Mouse (Mus musculus): ENCODE data around the gene Trpm8. TPM values are rescaled to one million over a fixed set of nuclear protein-coding genes. Genes with fewer than 3 reads are reported as not detected.

Gene Trpm8
- polyA plus RNA-seq, 1 experiment from 2014 or later: not detected

DNA sequence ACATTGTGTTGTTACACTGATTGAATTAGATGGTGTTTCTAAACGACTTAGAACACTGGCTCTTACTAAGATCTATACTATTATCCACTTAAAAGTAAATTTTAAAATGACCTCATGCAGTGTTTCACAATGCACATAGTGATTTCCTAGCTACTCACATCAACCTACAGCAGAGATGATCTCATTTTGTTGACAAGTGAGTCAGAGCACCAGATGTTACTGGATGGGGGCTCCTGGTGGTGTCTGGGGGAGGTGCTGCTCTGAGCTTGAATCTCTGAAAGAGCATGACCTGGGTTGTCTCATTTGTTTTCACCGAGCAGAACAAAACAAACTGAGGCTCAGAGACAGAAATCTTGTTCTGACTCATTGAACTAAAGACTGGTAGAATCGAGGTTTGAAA, 68.1 kb downstream of the Trpm8 start:
- Histone ChIP-seq H3K27ac (no peak overlapping the region), H3K36me3 (no peaks in the 10 kb centered on the region), H3K4me1 (replicated peaks) (peaks cover 12% of the 10 kb centered on the region), H3K9ac (replicated peaks) (no peak overlapping the region), H3K4me2 (no peak overlapping the region), H3K4me3 (replicated peaks) (no peak overlapping the region), H3K27me3 (no peaks in the 10 kb centered on the region), H3K9me3 (no peaks in the 10 kb centered on the region)
- ATAC-seq (ENCODE audit: insufficient number of reproducible peaks, insufficient read depth, low FRiP score, low TSS enrichment, low read depth): no peak
- WGBS: 47% methylated on average over 3 of the region's 3 CpGs

GRCm38 (mm10) chr1:88348496-88349005, 71.1 kb downstream of the Trpm8 start:
- Histone ChIP-seq H3K9ac (replicated peaks) (no peak overlapping the region), H3K4me1 (replicated peaks) (no peaks in the 10 kb centered on the region)

DNA sequence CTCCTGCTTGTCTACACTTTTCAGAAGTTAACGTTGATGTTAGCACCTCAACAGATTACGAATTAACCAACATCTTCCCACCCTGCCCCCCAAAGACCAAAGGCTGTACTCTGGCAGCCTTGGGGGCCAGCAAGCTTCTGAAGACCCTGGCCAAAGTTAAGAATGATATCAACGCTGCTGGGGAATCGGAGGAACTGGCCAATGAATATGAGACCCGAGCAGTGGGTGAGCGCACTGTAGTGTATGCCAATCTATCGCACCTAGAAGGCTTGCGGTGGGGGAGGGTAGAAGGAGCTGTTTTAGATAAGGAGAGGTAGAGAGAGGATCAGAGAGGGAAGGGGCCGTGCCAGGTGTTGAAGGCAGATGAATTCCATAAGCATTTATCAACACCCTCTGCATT, 73.3 kb downstream of the Trpm8 start:
- Histone ChIP-seq H3K9ac (replicated peaks) (no peak overlapping the region), H3K36me3 (no peaks in the 10 kb centered on the region), H3K4me2 (no peak overlapping the region), H3K4me3 (replicated peaks) (no peak overlapping the region), H3K27me3 (no peaks in the 10 kb centered on the region), H3K4me1 (replicated peaks) (no peaks in the 10 kb centered on the region), H3K9me3 (no peaks in the 10 kb centered on the region), H3K27ac (no peak overlapping the region)
- 86% methylated on average over 9 of the region's 9 CpGs for WGBS
- no peak for ATAC-seq (ENCODE audit: insufficient number of reproducible peaks, insufficient read depth, low FRiP score, low TSS enrichment, low read depth)

More at GRCm38 (mm10) chr1:88348496-88349005, 71.1 kb downstream of the Trpm8 start:
- no peak overlapping the region for H3K4me3 ChIP-seq (replicated peaks)
- no peaks in the 10 kb centered on the region for H3K9me3 ChIP-seq
- H3K36me3 ChIP-seq: no peaks in the 10 kb centered on the region
- 92% methylated on average over 5 of the region's 5 CpGs for WGBS
- H3K27me3 ChIP-seq: no peaks in the 10 kb centered on the region
- H3K4me2 ChIP-seq: no peak overlapping the region
- no peak overlapping the region for H3K27ac ChIP-seq
- ATAC-seq (ENCODE audit: insufficient number of reproducible peaks, insufficient read depth, low FRiP score, low TSS enrichment, low read depth): no peak

- 94% methylated on average over 12 of the region's 12 CpGs for WGBS
- Histone ChIP-seq H3K36me3 (no peaks in the 10 kb centered on the region), H3K9me3 (no peaks in the 10 kb centered on the region), H3K9ac (replicated peaks) (no peak overlapping the region), H3K4me1 (replicated peaks) (no peaks in the 10 kb centered on the region; the same call in 1 of the 2 replicates), H3K27me3 (no peaks in the 10 kb centered on the region), H3K4me3 (replicated peaks) (no peak overlapping the region), H3K27ac (no peak overlapping the region), H3K4me2 (no peak overlapping the region)
- ATAC-seq (ENCODE audit: insufficient number of reproducible peaks, insufficient read depth, low FRiP score, low TSS enrichment, low read depth): no peak
Observed at GRCm38 (mm10) chr1:88355025-88355424, 77.6 kb downstream of the Trpm8 start.

GRCm38 (mm10) chr1:88355681-88356080, 78.2 kb downstream of the Trpm8 start:
- Histone ChIP-seq H3K36me3 (no peaks in the 10 kb centered on the region), H3K4me1 (replicated peaks) (no peaks in the 10 kb centered on the region; the same call in 1 of the 2 replicates), H3K9me3 (no peaks in the 10 kb centered on the region), H3K27me3 (no peaks in the 10 kb centered on the region), H3K9ac (replicated peaks) (no peak overlapping the region), H3K4me3 (replicated peaks) (no peak overlapping the region), H3K4me2 (no peak overlapping the region), H3K27ac (no peak overlapping the region)
- ATAC-seq (ENCODE audit: insufficient number of reproducible peaks, insufficient read depth, low FRiP score, low TSS enrichment, low read depth): no peak
- 89% methylated on average over 3 of the region's 3 CpGs for WGBS

DNA sequence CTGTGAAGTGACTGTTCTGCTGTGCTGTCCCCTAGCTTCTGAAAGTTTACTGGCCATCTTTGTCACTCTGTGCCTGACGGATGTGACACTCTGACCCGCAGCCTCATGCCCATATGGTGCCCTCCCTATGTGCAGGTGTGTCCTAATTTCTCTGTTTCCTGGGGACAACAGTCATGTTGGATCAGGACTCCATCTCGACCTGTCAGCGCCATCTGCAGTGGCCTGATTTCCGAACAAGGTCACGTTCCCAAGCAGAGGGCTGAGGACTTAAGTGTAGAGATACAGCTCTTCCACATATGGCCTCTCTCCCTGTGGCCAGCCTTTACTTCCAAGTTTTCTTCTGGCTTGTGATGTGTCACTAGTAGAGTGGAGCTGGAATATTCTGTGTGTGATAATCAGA, 79.2 kb downstream of the Trpm8 start:
- 90% methylated on average over 6 of the region's 6 CpGs for WGBS
- no peak overlapping the region for H3K27ac ChIP-seq
- no peak overlapping the region for H3K4me3 ChIP-seq (replicated peaks)
- no peaks in the 10 kb centered on the region for H3K9me3 ChIP-seq
- ATAC-seq (ENCODE audit: insufficient number of reproducible peaks, insufficient read depth, low FRiP score, low TSS enrichment, low read depth): no peak
- no peaks in the 10 kb centered on the region for H3K36me3 ChIP-seq
- no peak overlapping the region for H3K4me2 ChIP-seq
- H3K4me1 ChIP-seq (replicated peaks): no peaks in the 10 kb centered on the region; the same call in 1 of the 2 replicates
- no peak overlapping the region for H3K9ac ChIP-seq (replicated peaks)
- H3K27me3 ChIP-seq: no peaks in the 10 kb centered on the region

- peak; percentile 81 for ATAC-seq (ENCODE audit: insufficient number of reproducible peaks, insufficient read depth, low FRiP score, low TSS enrichment, low read depth)
- no peaks in the 10 kb centered on the region for H3K36me3 ChIP-seq
- no peak overlapping the region for H3K9ac ChIP-seq (replicated peaks)
- H3K27me3 ChIP-seq: no peaks in the 10 kb centered on the region; the same call in 1 of the 2 replicates
- 35% methylated on average over 6 of the region's 6 CpGs for WGBS
- no peaks in the 10 kb centered on the region; the same call in 1 of the 2 replicates for H3K4me1 ChIP-seq (replicated peaks)
- H3K4me2 ChIP-seq: no peak overlapping the region
- no peaks in the 10 kb centered on the region for H3K9me3 ChIP-seq
- no peak overlapping the region for H3K4me3 ChIP-seq (replicated peaks)
- H3K27ac ChIP-seq: peak overlapping the region; percentile 37; the same call in 1 of the 2 replicates
Observed at GRCm38 (mm10) chr1:88357458-88358090, 80.1 kb downstream of the Trpm8 start.

DNA sequence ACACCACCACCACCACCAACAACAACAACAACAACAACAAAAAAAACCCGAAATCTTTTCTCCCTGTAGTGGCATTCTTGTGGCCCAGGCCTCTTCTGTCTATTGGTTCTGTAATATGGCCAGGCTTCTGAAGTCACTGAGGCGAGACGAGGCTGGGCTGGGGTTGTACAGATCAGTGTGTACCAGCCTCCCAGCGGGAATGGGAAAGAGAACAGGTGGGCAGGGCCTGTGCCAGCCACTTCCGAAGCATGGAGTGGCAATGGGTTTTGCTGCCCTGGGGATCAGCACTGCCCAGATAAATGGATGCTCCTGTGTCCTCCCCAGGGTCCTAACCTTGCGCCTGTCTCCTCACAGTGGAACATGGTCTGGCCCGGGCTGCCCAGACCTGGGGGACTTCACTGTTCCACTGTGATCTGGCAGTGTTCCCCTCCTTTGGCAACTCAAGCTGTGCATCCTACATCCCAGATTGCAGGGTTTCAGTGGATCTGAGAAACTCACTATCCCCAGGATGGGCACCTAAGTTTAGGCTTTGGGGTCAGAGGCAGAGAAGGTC, 80.7 kb downstream of the Trpm8 start:
- H3K4me3 ChIP-seq (replicated peaks): no peak overlapping the region
- no peaks in the 10 kb centered on the region; the same call in 1 of the 2 replicates for H3K27me3 ChIP-seq
- no peak for ATAC-seq (ENCODE audit: insufficient number of reproducible peaks, insufficient read depth, low FRiP score, low TSS enrichment, low read depth)
- H3K9me3 ChIP-seq: no peaks in the 10 kb centered on the region
- no peak overlapping the region for H3K4me2 ChIP-seq
- H3K4me1 ChIP-seq (replicated peaks): no peaks in the 10 kb centered on the region; the same call in 1 of the 2 replicates
- 76% methylated on average over 7 of the region's 7 CpGs for WGBS
- no peaks in the 10 kb centered on the region for H3K36me3 ChIP-seq
- no peak overlapping the region for H3K9ac ChIP-seq (replicated peaks)
- peak overlapping the region; percentile 37; the same call in 1 of the 2 replicates for H3K27ac ChIP-seq

- no peak for ATAC-seq (ENCODE audit: insufficient number of reproducible peaks, insufficient read depth, low FRiP score, low TSS enrichment, low read depth)
- Histone ChIP-seq H3K36me3 (no peaks in the 10 kb centered on the region), H3K27me3 (no peaks in the 10 kb centered on the region; the same call in 1 of the 2 replicates), H3K4me3 (replicated peaks) (no peak overlapping the region), H3K9me3 (no peaks in the 10 kb centered on the region), H3K27ac (no peak overlapping the region), H3K9ac (replicated peaks) (no peak overlapping the region), H3K4me1 (replicated peaks) (no peaks in the 10 kb centered on the region; the same call in 1 of the 2 replicates), H3K4me2 (no peak overlapping the region)
- WGBS: 75% methylated on average over 4 of the region's 4 CpGs
Observed at GRCm38 (mm10) chr1:88361085-88361484, 83.6 kb downstream of the Trpm8 start.

DNA sequence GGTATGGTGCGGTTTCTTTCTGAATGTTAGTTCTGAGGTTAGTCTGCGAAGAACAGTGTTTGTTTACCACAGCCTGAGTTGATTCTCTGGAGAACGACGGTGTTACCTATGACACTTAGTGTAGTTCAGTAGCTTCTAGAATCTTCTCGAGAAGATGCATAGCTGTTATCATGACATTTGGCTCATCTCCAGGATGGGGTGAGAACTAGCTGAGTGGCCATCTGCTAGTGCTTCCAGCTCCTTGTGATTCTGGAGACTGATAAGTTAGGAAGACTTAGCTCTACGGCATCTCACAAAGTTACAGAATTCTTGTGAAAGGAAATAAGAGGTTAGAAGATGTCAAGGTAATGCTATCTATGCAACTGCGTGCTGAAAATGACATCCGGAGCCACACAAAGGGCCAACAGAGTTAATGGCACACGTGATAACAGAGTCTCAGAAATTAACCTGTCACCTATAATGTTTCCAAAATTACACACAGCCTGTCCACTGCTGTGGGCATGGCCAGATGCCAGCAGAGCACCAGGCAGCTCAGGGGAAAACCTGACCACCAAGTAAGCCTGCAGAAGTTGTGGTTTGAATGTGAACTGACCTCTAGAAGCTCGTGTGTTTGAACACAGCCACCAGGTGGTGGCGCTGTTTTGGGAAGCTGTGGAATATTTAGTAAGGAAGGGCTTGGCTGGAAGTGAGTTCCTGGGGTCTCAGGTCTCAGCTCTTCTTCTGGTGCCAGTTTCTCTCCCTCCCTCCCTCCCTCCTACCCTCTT, 89.6 kb downstream of the Trpm8 start:
- Histone ChIP-seq H3K27me3 (no peaks in the 10 kb centered on the region; the same call in 1 of the 2 replicates), H3K9me3 (peaks cover 5% of the 10 kb centered on the region), H3K9ac (replicated peaks) (no peak overlapping the region), H3K4me1 (replicated peaks) (no peaks in the 10 kb centered on the region), H3K4me2 (no peak overlapping the region), H3K36me3 (no peaks in the 10 kb centered on the region), H3K4me3 (replicated peaks) (no peak overlapping the region), H3K27ac (no peak overlapping the region)
- ATAC-seq (ENCODE audit: insufficient number of reproducible peaks, insufficient read depth, low FRiP score, low TSS enrichment, low read depth): no peak
- WGBS: 82% methylated on average over 11 of the region's 11 CpGs

DNA sequence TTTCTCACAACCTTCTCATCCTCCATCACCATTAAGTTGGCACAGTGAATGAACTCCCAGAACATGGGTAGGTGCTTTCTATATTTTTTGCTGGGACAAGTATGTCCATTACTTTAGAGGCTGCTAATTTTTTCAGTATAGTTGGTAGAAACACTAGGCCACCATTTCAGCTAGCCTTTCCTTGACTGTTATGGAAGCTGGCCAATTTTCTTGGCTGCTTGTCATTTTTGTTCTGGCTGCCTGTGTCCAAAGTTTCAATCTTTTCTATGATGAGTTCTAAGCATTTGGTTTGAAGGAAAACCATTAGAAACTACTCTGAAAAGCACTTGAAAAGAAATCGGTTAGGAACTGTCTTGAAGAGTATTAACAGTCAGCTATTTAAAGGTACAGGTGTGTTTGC, 101.0 kb downstream of the Trpm8 start:
- Histone ChIP-seq H3K4me2 (no peak overlapping the region), H3K27me3 (no peaks in the 10 kb centered on the region), H3K4me3 (replicated peaks) (no peak overlapping the region), H3K4me1 (replicated peaks) (no peaks in the 10 kb centered on the region), H3K9ac (replicated peaks) (no peak overlapping the region), H3K36me3 (no peaks in the 10 kb centered on the region), H3K9me3 (peaks cover 4% of the 10 kb centered on the region; the same call in 1 of the 2 replicates), H3K27ac (no peak overlapping the region)
- WGBS: 88% methylated on average over 1 of the region's 1 CpGs
- ATAC-seq (ENCODE audit: insufficient number of reproducible peaks, insufficient read depth, low FRiP score, low TSS enrichment, low read depth): no peak

Measured in limb, embryonic 12.5 days (tissue).